Mouse (Mus musculus): ENCODE results near the gene Olfr776. TPM values are rescaled to one million over a fixed set of nuclear protein-coding genes. Genes with fewer than 3 reads are reported as not detected.
"Not testable (repeated sequence)": the region's sequence is repeated elsewhere in the genome, so short reads cannot be mapped to it uniquely, and the experiment has no call there.

Gene Olfr776
- total RNA-seq (2021) = not detected in 2 replicates
- long read RNA-seq, experiment 1 = 0 reads
- long read RNA-seq, experiment 2 = 0 reads

DNA sequence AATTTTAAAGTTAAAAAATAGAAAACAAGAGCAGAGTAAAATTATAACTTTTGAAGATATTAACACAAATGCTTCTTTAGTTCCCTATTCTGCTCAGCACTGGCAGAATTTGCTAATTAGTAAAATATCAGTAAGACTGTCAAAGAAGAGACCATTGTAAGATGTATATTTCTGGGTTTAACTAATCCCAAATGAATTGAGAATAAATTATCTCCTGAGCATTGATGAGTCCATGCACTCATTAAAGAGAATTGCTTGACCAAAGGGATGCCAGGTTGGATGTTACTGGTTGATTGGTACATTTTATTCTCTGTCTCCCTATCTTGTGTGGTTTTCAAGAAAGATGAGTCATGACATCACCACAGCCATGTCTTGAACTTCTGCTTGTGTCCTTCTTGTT, at the start of gene Olfr776:
TSS of gene Olfr776 (plus strand) at position 301 of the 400 bp plus-strand sequence.
- DNase-seq = no peak

DNA sequence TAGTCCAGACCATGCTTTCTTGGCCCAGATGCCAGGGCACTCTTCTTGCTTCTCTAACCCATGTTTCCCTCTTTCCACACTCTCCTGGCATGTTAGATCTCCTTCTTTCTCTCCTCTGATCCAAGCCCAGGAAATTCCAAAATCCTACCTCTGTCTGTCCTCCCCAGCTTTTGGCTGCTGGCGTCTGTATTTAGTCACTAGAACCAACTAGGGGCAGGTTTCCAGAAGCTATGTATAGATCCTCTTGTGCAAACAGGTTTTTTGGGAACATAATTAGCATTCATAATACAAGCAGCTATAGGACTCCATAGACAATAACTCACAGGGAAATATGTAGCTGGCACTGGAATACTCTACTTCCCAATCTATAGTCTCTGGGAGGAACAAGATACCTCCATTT, 28.2 kb upstream of the Olfr776 start:
- no peak for DNase-seq

DNA sequence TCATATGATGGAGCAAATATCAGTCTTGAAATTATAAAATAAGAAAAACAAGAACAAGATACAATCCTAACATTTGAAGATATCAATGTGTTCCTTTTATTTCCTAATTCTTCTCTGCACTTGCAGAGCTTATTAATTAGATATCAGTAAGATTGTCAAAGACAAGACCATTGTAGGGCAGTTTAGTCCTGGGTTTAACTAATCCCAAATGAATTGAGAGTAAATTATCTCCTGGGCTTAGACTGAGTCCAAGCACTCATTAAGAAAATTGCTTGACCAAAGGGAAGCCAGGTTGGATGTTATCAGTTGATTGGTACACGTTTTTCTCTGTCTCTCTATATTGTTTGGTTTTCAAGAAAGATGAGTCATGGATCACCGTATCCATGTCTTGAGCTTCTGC, 23.0 kb upstream of the Olfr776 start, which contains the start of gene Olfr774:
TSS of gene Olfr774 (plus strand) at position 301 of the 400 bp plus-strand sequence.
- no peak for DNase-seq

DNA sequence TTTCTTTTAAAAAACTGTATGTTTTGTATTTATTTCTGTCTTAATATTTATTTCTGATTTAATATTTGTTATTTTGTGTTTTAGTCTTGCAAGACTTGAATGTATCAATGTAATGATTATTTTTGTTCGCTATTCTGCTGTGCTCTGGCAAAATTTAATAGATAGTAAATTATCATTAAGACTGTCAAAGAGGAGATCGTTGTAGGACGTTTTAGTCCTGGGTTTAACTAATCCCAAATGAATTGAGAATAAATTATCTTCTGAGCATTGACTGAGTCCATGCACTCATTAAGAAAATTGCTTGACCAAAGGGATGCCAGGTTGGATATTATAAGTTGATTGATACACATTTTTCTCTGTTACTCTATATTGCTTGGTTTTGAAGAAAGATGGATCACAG, 10.8 kb upstream of the Olfr776 start, which contains the start of gene Olfr775:
TSS of gene Olfr775 (plus strand) at position 301 of the 400 bp plus-strand sequence.
- no peak for DNase-seq

DNA sequence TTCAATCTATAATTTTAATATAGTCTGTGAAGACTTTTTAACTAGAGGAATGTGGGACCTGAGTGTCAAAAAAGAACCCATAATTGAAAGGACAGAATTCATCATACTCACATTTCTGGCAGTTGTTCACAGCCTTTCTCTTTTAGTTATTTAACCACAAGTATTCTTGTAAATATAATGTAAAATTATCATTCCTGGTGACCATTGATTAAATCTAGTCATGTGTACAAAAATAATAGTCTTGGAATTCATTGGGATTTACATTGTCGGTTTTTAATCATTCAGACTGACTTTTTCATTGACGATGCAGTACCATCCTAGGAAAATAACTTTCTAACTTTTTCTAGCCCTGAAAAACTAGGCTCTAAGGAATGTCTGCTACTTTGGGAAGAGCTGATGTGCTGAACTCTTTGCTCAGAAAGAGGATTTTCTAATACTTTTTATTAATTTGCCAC, 12.2 kb downstream of the Olfr776 start, which contains the start of gene Olfr777:
TSS of gene Olfr777 (minus strand) at position 405 of the 455 bp plus-strand sequence.
- DNase-seq = no peak

DNA sequence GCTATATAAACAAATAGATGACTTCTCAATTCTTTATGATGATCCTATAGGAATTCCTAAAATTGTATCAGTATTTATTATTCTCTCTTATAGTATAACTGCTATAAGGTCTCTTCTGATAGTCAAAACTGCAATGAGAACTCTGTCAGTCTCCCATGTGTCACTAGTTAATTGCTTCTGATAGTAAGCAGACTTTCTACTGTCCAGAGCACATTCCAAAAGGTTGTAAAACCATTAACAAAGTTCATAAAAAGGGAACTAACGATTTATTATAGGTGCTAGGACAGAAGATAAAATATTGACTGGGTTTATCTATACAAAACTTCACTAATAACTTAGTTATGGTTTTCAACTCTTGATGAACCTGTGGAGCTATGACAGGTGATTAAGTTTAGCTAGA, 54.0 kb downstream of the Olfr776 start:
- not testable (repeated sequence) for DNase-seq

DNA sequence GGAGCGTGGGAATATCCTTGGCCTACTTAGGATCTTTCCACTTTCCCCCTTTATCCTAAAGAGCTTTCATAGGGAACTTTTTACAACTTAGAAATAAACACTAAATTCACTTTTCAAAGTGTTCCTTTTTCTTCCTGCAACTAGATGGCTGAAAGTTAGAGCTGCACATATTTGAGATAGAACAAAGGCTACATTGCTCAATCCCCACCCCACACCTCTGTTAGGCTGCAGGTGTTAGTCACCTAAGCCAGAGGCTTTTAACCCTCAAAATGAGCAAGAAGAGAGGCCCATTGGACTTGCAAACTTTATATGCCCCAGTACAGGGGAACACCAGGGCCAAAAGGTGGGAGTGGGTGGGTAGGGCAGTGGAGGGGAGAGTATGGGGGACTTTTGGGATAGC, 54.6 kb downstream of the Olfr776 start:
- DNase-seq = not testable (repeated sequence)

Other genes with a start within 250 kb of the Olfr776 start
- gene Olfr763, start 248.3 kb upstream of the Olfr776 start, total RNA-seq (2021) = not detected in 2 replicates
- gene Olfr764-ps1, start 219.2 kb upstream of the Olfr776 start, total RNA-seq (2021) = not detected in 2 replicates
- gene Olfr765, start 209.1 kb upstream of the Olfr776 start, total RNA-seq (2021) = not detected in 2 replicates
- not detected in 2 replicates for gene Olfr766-ps1, start 190.2 kb upstream of the Olfr776 start, total RNA-seq (2021)
- gene Olfr767, start 176.2 kb upstream of the Olfr776 start, total RNA-seq (2021) = not detected in 2 replicates
- gene Olfr768, start 159.8 kb upstream of the Olfr776 start, total RNA-seq (2021) = not detected in 2 replicates
- not detected in 2 replicates for gene Olfr769, start 141.3 kb upstream of the Olfr776 start, total RNA-seq (2021)
- not detected in 2 replicates for gene Olfr770, start 120.1 kb upstream of the Olfr776 start, total RNA-seq (2021)
- not detected in 2 replicates for gene Olfr771, start 94.4 kb upstream of the Olfr776 start, total RNA-seq (2021)
- not detected in 2 replicates for gene Olfr772, start 81.2 kb upstream of the Olfr776 start, total RNA-seq (2021)
- not detected in 2 replicates for gene Olfr773, start 71.7 kb upstream of the Olfr776 start, total RNA-seq (2021)
- not detected in 2 replicates for gene Olfr774, start 22.9 kb upstream of the Olfr776 start, total RNA-seq (2021)
- gene Olfr775, start 10.7 kb upstream of the Olfr776 start, total RNA-seq (2021) = not detected in 2 replicates
- gene Olfr777, start 12.4 kb downstream of the Olfr776 start, total RNA-seq (2021) = not detected in 2 replicates
- gene Olfr780, start 59.0 kb downstream of the Olfr776 start, total RNA-seq (2021) = not detected in 2 replicates
- not detected in 2 replicates for gene Olfr781, start 69.7 kb downstream of the Olfr776 start, total RNA-seq (2021)
- gene Olfr782, start 89.7 kb downstream of the Olfr776 start, total RNA-seq (2021) = not detected in 2 replicates
- not detected in 2 replicates for gene Olfr784, start 125.0 kb downstream of the Olfr776 start, total RNA-seq (2021)
- not detected in 2 replicates for gene Olfr785, start 146.3 kb downstream of the Olfr776 start, total RNA-seq (2021)
- not detected in 2 replicates for gene Olfr786, start 168.2 kb downstream of the Olfr776 start, total RNA-seq (2021)
- gene Olfr787, start 202.7 kb downstream of the Olfr776 start, total RNA-seq (2021) = not detected in 2 replicates
- gene Olfr788, start 211.9 kb downstream of the Olfr776 start, total RNA-seq (2021) = not detected in 2 replicates
- gene Olfr789, start 225.6 kb downstream of the Olfr776 start, total RNA-seq (2021) = not detected in 2 replicates
- not detected in 2 replicates for gene Olfr790, start 239.4 kb downstream of the Olfr776 start, total RNA-seq (2021)

Measured in adrenal gland, postnatal 14 days (tissue).